Mouse (Mus musculus) heart, embryonic 16.5 days (tissue): ENCODE data around the gene Acoxl. TPM values are rescaled to one million over a fixed set of nuclear protein-coding genes. Genes with fewer than 3 reads are reported as not detected.

ENCODE experiments used
- ATAC-seq: fragments of 200-750 bp; cut with Nextera tagmentation; replicated peaks from 2 replicates; pipeline ENCODE4 v1.8.0; 2017; ENCODE audit warnings: moderate number of reproducible peaks; ENCODE audit not compliant: insufficient read depth, low FRiP score; ENCODE audit errors: extremely low read depth
- H3K27ac ChIP-seq: fragments of 300-500 bp; sonication (generic); 2 replicates; pipeline ENCODE4 v1.5.1; 2014; ENCODE audit warnings: mild to moderate bottlenecking, low read length, control low read depth, moderate library complexity
- H3K27me3 ChIP-seq: fragments of 300-500 bp; sonication (generic); 2 replicates; pipeline ENCODE4 v1.6.1; 2014; ENCODE audit warnings: low read length, mixed read lengths; ENCODE audit not compliant: control insufficient read depth, insufficient read depth
- H3K36me3 ChIP-seq: fragments of 300-500 bp; sonication (generic); 2 replicates; pipeline ENCODE4 v1.6.1; 2014; ENCODE audit not compliant: control insufficient read depth, insufficient read depth
- H3K4me1 ChIP-seq: fragments of 300-500 bp; sonication (generic); 2 replicates; pipeline ENCODE4 v1.6.1; 2014; ENCODE audit warnings: low read length, mixed read lengths; ENCODE audit not compliant: control insufficient read depth, insufficient read depth
- H3K4me2 ChIP-seq: fragments of 300-500 bp; sonication (generic); 2 replicates; pipeline ENCODE4 v1.6.1; 2014; ENCODE audit warnings: low read depth, mild to moderate bottlenecking, control low read depth, low read length
- H3K4me3 ChIP-seq: fragments of 300-500 bp; sonication (generic); 2 replicates; pipeline ENCODE4 v1.5.1; 2014; ENCODE audit warnings: mild to moderate bottlenecking, control low read depth, low read length
- H3K9ac ChIP-seq: fragments of 300-500 bp; sonication (generic); 2 replicates; pipeline ENCODE4 v1.6.1; 2014; ENCODE audit warnings: low read length, control low read depth
- H3K9me3 ChIP-seq: fragments of 300-500 bp; sonication (generic); replicated peaks from 2 replicates; pipeline ENCODE4 v1.6.1; 2016; ENCODE audit warnings: low read length; ENCODE audit not compliant: control insufficient read depth
- WGBS: fragments of 180-500 bp; shearing (Covaris S2); extraction: QIAGEN DNeasy Blood & Tissue Kit; methylation state at CpG from one replicate; pipeline ENCODE4 v1.1.7; 2014; 5-methylcytosine and 5-hydroxymethylcytosine counted together
- polyA plus RNA-seq: library from polyadenylated mRNA; unstranded; fragments of >200 nt; fragmentation: Nextera tagmentation; extraction: Ambion mirVana; gene quantifications from 2 replicates; pipeline ENCODE4 v1.2.1, GENCODE M21; 2015

The Acoxl gene
- polyA plus RNA-seq, 1 experiment from 2014 or later: 0.11 TPM

DNA sequence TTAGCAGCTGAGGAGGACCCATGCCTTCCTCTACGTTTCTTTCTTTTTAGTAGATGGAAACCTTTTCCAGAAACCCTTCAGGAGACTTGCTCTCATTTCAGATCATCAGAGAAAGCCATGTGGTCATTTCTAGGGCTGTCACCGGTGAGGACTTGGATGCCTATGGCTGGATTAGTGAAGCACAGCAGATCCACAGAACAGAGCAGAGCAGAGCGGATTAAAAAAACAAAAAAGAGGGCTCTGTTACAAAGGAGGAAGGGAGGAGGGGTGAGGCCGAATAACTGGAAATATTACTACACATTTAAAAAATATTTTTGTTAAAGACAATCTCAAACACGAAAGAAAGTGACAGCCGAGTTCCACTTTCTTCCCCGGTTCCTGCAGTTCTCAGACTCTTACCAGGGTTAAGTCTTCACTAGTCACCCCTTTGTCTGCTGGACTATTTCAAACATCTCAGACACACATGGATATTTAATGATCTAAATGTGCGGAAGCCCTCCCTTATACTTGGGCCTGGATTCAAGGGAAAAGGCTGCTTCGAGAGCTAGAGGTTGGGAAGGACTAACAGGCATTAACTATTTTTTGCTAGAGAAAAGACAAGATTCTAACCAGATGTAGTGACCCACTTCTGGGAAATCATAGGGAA is 88.1 kb downstream of the Acoxl start:
- Histone ChIP-seq H3K4me3 (no peak overlapping the region), H3K4me2 (no peak overlapping the region), H3K9ac (no peak overlapping the region), H3K27ac (peak overlapping the region; percentile 38; the same call in 1 of the 2 replicates), H3K4me1 (peaks cover 8% of the 10 kb centered on the region), H3K36me3 (no peaks in the 10 kb centered on the region), H3K9me3 (no peaks in the 10 kb centered on the region), H3K27me3 (no peaks in the 10 kb centered on the region; the same call in 1 of the 2 replicates)
- no peak for ATAC-seq
- 75% methylated on average over 9 of the region's 9 CpGs for WGBS

DNA sequence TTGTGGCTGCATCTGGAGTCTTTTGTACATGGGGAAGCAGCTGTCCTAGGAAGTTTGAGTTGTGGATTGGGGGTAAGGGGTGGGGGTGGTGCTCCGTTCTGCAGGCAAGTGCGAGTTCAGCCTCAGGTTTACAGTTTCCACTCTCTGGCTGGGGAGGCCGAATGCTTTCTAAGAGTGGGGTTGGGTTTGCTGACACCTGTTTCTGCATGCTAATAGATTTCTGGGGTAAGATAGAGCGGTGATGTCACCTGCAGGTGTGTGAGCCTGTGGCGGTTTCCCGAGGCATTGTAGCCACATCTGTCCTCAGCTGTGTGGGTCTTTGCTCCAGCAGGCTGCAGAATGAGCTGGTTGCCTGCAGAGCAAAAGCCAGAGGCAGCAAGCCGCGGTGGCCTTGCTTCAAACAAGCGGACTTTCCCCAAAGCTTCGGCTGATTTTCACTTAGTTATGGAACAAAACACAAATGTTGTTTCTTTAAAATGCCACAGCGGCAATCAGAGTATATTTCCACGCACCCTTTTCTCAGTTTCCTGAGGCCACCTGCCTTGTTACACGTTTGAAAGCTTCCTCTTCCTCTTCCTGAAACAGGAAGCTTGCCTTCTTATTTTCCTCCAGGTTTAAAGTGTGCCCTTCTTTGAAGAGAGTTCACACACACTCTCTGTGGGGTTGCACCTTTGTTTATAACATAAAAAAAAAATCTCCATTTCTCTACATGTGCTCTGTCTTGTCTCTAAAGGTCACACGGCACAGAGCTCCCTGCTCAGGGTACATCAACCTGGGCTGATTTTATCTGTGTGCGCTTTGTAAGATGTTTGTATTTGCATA is 89.0 kb downstream of the Acoxl start:
- WGBS: 43% methylated on average over 15 of the region's 15 CpGs
- Histone ChIP-seq H3K9ac (no peak overlapping the region), H3K27ac (peak overlapping the region; percentile 38; the same call in 1 of the 2 replicates), H3K27me3 (no peaks in the 10 kb centered on the region; the same call in 1 of the 2 replicates), H3K4me3 (no peak overlapping the region), H3K36me3 (no peaks in the 10 kb centered on the region), H3K9me3 (no peaks in the 10 kb centered on the region), H3K4me1 (peaks cover 3% of the 10 kb centered on the region), H3K4me2 (no peak overlapping the region; the same call in 1 of the 2 replicates)
- ATAC-seq: peak; percentile 71

DNA sequence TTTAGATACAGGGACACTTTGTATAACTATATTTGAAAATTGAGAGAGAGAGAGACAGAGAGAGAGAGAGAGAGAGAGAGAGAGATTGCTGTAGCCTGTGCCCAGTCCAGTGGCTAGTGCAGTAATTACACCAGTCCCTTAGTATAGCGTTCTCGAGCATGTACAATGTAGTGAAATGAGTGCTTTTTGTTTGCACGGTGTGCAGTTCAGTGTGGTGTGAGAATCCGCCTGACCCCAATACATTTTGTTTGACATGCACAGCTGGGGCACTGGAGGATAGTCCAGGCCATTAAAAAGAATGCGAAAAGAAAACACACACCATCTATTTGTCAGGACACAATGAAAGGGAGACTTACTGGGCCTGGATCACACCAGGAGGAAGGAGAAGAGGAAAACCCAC is 89.6 kb downstream of the Acoxl start:
- Histone ChIP-seq H3K27ac (peak overlapping the region; percentile 49; the same call in 1 of the 2 replicates), H3K27me3 (no peaks in the 10 kb centered on the region; the same call in 1 of the 2 replicates), H3K4me3 (no peak overlapping the region), H3K9me3 (no peaks in the 10 kb centered on the region), H3K4me2 (peak overlapping the region; percentile 15; the same call in 1 of the 2 replicates), H3K4me1 (no peaks in the 10 kb centered on the region; the same call in none of the 2 replicates), H3K36me3 (no peaks in the 10 kb centered on the region), H3K9ac (no peak overlapping the region)
- 60% methylated on average over 5 of the region's 5 CpGs for WGBS
- ATAC-seq: no peak

DNA sequence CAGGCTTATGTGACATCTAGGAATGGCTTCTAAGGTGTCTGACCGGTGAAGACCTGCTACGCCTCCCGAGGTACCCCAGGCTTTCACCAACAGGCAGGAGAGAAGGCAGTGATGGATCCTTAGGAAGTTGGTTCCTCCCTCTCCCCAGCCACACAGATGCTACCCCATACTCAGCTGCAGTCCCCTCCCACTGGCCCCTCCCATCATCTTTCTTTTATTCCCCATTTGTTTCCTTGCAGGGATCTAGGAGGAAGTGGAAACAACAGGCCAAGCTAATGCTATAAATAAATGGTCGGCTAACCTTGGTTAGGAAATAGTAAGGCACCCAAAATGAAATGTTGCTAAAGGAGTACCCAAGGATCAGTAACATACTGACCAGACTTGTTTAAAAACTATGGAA is 90.2 kb downstream of the Acoxl start:
- no peaks in the 10 kb centered on the region; the same call in none of the 2 replicates for H3K4me1 ChIP-seq
- H3K36me3 ChIP-seq: no peaks in the 10 kb centered on the region
- no peak overlapping the region for H3K4me3 ChIP-seq
- no peaks in the 10 kb centered on the region for H3K9me3 ChIP-seq
- H3K4me2 ChIP-seq: no peak overlapping the region
- 52% methylated on average over 4 of the region's 4 CpGs for WGBS
- no peaks in the 10 kb centered on the region; the same call in 1 of the 2 replicates for H3K27me3 ChIP-seq
- no peak overlapping the region; the same call in 1 of the 2 replicates for H3K27ac ChIP-seq
- no peak overlapping the region for H3K9ac ChIP-seq
- no peak for ATAC-seq

DNA sequence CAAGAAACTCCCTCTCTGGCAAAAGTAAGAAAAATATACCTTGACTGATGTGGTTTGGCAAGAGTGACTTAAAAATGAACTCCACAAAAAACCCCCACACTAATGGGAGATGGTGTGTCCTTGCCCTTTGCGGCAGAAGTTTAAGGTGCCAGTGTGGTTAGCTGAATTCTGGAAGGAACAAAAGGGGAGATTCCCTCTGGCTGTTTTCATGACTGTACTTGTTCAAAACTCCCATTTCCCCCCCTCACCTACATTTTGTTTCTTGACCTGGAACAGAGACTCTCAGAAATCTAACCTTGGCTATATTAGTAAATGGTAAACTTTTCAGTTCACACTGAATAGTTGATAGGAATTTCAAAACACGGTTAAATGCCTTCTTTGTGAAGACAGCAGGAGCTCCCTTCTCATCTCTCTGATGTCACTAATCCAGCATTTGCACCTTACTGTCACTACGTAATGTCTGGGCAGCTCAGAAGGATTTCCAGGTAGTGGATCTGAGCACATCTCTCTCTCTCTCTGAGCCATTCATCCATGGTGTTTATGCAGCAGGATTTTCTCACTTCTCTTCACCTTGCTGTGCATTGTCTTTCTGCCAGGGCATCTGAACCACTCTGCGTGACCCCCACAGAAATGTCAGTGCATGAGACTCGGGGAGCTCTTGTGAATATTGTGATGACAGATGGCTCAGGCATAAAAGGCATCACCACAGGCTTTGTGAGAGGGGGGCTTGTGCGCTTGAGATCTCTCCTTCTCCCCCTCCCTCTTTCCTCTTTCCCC is 91.5 kb downstream of the Acoxl start:
- no peak overlapping the region for H3K4me2 ChIP-seq
- 66% methylated on average over 6 of the region's 6 CpGs for WGBS
- no peaks in the 10 kb centered on the region; the same call in none of the 2 replicates for H3K4me1 ChIP-seq

GRCm38 (mm10) chr2:127931576-127931975 is 92.9 kb downstream of the Acoxl start:
- WGBS: 61% methylated on average over 4 of the region's 4 CpGs
- H3K36me3 ChIP-seq: no peaks in the 10 kb centered on the region
- H3K27me3 ChIP-seq: no peaks in the 10 kb centered on the region; the same call in 1 of the 2 replicates
- no peaks in the 10 kb centered on the region; the same call in none of the 2 replicates for H3K4me1 ChIP-seq
- ATAC-seq: no peak
- no peak overlapping the region for H3K4me3 ChIP-seq
- no peak overlapping the region for H3K27ac ChIP-seq
- H3K9ac ChIP-seq: no peak overlapping the region
- no peaks in the 10 kb centered on the region for H3K9me3 ChIP-seq
- no peak overlapping the region for H3K4me2 ChIP-seq

More for the DNA sequence above, 91.5 kb downstream of the Acoxl start:
- no peak overlapping the region for H3K4me3 ChIP-seq
- no peak overlapping the region for H3K9ac ChIP-seq
- no peaks in the 10 kb centered on the region for H3K36me3 ChIP-seq
- no peak overlapping the region for H3K27ac ChIP-seq
- H3K27me3 ChIP-seq: no peaks in the 10 kb centered on the region; the same call in 1 of the 2 replicates
- no peak for ATAC-seq
- H3K9me3 ChIP-seq: no peaks in the 10 kb centered on the region

- 82% methylated on average over 3 of the region's 3 CpGs for WGBS
- no peak for ATAC-seq
- no peaks in the 10 kb centered on the region for H3K36me3 ChIP-seq
Measured at GRCm38 (mm10) chr2:127933531-127933931, 94.9 kb downstream of the Acoxl start.

DNA sequence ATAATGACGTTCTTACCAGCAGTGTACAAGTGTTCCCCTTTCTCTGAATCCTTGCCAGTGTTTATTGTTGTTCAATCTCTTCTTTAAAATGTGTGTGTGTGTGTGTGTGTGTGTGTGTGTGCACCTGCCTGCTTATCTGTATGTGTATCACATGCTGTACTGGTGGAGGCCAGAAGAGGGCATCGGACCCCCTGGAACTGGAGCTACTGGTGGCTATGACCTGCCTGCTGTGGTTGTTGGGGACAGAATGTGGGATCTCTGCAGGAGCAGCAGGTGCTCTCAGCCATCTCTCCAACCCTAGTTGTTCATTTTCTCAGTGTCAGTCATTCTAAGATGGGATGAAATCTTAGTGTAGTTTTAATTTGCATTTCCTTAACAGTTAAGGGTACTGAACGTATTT is 98.4 kb downstream of the Acoxl start:
- Histone ChIP-seq H3K4me1 (no peaks in the 10 kb centered on the region), H3K4me3 (no peak overlapping the region), H3K27me3 (no peaks in the 10 kb centered on the region), H3K36me3 (no peaks in the 10 kb centered on the region), H3K9ac (no peak overlapping the region), H3K9me3 (peaks cover 6% of the 10 kb centered on the region), H3K27ac (no peak overlapping the region), H3K4me2 (no peak overlapping the region)
- ATAC-seq: no peak
- 83% methylated on average over 3 of the region's 3 CpGs for WGBS

More at GRCm38 (mm10) chr2:127933531-127933931, 94.9 kb downstream of the Acoxl start:
- H3K4me2 ChIP-seq: no peak overlapping the region
- H3K4me1 ChIP-seq: no peaks in the 10 kb centered on the region; the same call in 1 of the 2 replicates
- H3K4me3 ChIP-seq: no peak overlapping the region
- no peak overlapping the region for H3K9ac ChIP-seq
- peaks cover 6% of the 10 kb centered on the region for H3K9me3 ChIP-seq
- H3K27me3 ChIP-seq: no peaks in the 10 kb centered on the region; the same call in 1 of the 2 replicates
- H3K27ac ChIP-seq: no peak overlapping the region
